Mouse (Mus musculus) ES-Bruce4 (cell line): ENCODE results near the gene Cryga.

Experiments
- CTCF ChIP-seq: IDR thresholded peaks from one replicate; pipeline ENCODE4 v1.8.1; 2011; ENCODE audit warnings: low read depth, low read length
- POLR2A ChIP-seq: IDR thresholded peaks from one replicate; pipeline ENCODE4 v1.8.1; 2011; ENCODE audit warnings: low read length; ENCODE audit not compliant: insufficient read depth

DNA sequence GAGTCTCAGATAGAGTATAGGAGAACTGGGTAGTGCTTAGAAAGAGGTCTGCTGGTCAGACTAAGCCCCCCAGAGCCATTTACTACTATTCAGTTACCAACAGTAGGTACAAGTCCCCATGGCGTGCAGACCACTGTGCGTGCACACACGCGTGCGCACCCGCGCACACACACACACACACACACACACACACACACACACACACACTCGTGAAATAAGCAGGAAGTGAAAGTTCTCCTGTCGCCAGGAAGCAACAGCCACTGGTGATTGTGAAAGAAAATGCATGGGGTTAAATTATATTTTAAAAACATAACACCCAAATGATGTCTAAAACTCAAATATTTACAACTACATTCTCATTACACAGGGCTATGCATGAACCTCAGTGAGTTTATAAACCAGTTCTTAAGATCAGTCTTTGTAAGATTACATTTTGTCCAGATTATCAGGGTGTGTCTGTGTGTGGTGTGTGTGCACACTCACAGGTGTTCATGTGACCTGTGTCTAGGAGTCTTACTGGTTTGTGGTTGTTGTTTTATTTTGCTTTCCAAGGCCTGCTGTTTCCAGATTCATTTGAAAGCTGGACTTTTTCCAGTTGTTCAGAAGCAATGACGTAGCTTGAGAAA is 4.6 kb upstream of the Cryga start:
- TF ChIP-seq POLR2A (no peak), CTCF (no peak)
